9 mouse cellular contexts compared by ENCODE assay signal in genomic region chrX:42557284-42557683, GRCm38 (mm10). TPM values are rescaled to one million over a fixed set of nuclear protein-coding genes. Genes with fewer than 3 reads are reported as not detected.
DNase-seq lines count a peak whose midpoint lies in the region; ATAC-seq and TF ChIP-seq lines count a peak whose summit lies in the region.
"Had no signal": no experiment of that assay in that cellular context is flagged by ENCODE, and none has a peak within 500 bp of the region (broad histone marks: within the 10 kb centered on the region; RNA-seq: fewer than 3 reads in every experiment).

No protein-coding gene starts in this region.

- no peak overlapping the region for H3K4me3 ChIP-seq in liver, adult 2 months (ENCODE audit: insufficient read depth, low read depth, low read length)
- H3K4me3 ChIP-seq in liver, embryonic 11.5 days (ENCODE audit: low read depth, low read length), result no peak overlapping the region
- no peak overlapping the region for H3K4me3 ChIP-seq in midbrain, embryonic 16.5 days (ENCODE audit: low read depth, low read length)

- TF ChIP-seq POLR2A in liver, adult 2 months (IDR thresholded peaks at IDR 0.05; ENCODE audit: extremely low read depth, insufficient read depth, low read length), result no peak

- peak; percentile 52 for TF ChIP-seq CTCF in liver, adult 2 months (IDR thresholded peaks at IDR 0.05; ENCODE audit: low read depth, low read length)
- peak; percentile 84 for TF ChIP-seq CTCF in Patski (IDR thresholded peaks at IDR 0.05)

- no peaks in the 10 kb centered on the region for H3K79me2 ChIP-seq in liver, adult 2 months (ENCODE audit: control insufficient read depth, insufficient read depth, low read length)

- CTCF ChIA-PET in Patski (lab: Charles Lee), result interaction anchor here (1.1 kb wide), 1 partner anchor 13 kb away, joined by 3 read pairs; no protein-coding TSS in a partner anchor

- H3K36me3 ChIP-seq in liver, adult 2 months (ENCODE audit: control insufficient read depth, insufficient read depth, low read length), result no peaks in the 10 kb centered on the region
- H3K36me3 ChIP-seq in liver, embryonic 11.5 days (ENCODE audit: control insufficient read depth, insufficient read depth, low read length), result no peaks in the 10 kb centered on the region
- H3K36me3 ChIP-seq in midbrain, embryonic 16.5 days (ENCODE audit: control insufficient read depth, insufficient read depth, low read length), result no peaks in the 10 kb centered on the region

- H3K9me3 ChIP-seq in liver, embryonic 11.5 days (ENCODE audit: control insufficient read depth, low read length), result no peaks in the 10 kb centered on the region
- no peaks in the 10 kb centered on the region for H3K9me3 ChIP-seq in midbrain, embryonic 16.5 days (replicated peaks; ENCODE audit: control insufficient read depth, low read length, poor library complexity, severe bottlenecking)

- POLR2A ChIA-PET in Patski (lab: Charles Lee), result interaction anchor here (0.6 kb wide), 1 partner anchor 683 kb away, joined by 4 read pairs; no protein-coding TSS in a partner anchor

- in situ Hi-C loops in Patski (cut with MboI; ENCODE audit: low pct_unique_long_range_greater_than_20kb), result no loop called here

- H3K9ac ChIP-seq in liver, adult 2 months (ENCODE audit: low read depth, low read length), result no peak overlapping the region
- no peak overlapping the region for H3K9ac ChIP-seq in liver, embryonic 11.5 days (ENCODE audit: low read depth, low read length)
- no peak overlapping the region for H3K9ac ChIP-seq in midbrain, embryonic 16.5 days (ENCODE audit: low read depth, low read length)

- no peak overlapping the region for H3K27ac ChIP-seq in liver, adult 2 months (replicated peaks; ENCODE audit: insufficient read depth, low read depth, low read length)
- H3K27ac ChIP-seq in liver, embryonic 11.5 days (ENCODE audit: low read depth, low read length), result no peak overlapping the region
- H3K27ac ChIP-seq in midbrain, embryonic 16.5 days (ENCODE audit: low read length), result no peak overlapping the region
- H3K27ac ChIP-seq: macrophage had no signal

- WGBS in liver, adult 2 months, result 16% methylated on average over 7 of the region's 7 CpGs
- WGBS in liver, embryonic 11.5 days, result 25% methylated on average over 7 of the region's 7 CpGs
- WGBS in midbrain, embryonic 16.5 days, result 25% methylated on average over 7 of the region's 7 CpGs

- ATAC-seq in liver, embryonic 11.5 days (replicated peaks; ENCODE audit: low FRiP score), result no peak
- peak; percentile 76 for ATAC-seq in Patski
- ATAC-seq in granulocyte monocyte progenitor cell, adult 5-6 weeks (replicated peaks; ENCODE audit: poor library complexity, severe bottlenecking), result peak; percentile 63
- 0 out of 2 replicates have a peak, but pooled peaks have one; percentile 48 for ATAC-seq in midbrain, embryonic 16.5 days

- peak; percentile 9 for DNase-seq in liver, adult 2 months (ENCODE audit: extremely low read depth, low read depth, low spot score)
- no peak for DNase-seq in liver, embryonic 11.5 days (ENCODE audit: low spot score)
- peak; percentile 1 for DNase-seq in Patski (ENCODE audit: low read depth, low spot score)
- peak; percentile 74 to 76 for DNase-seq in cerebellum, postnatal 10 days
- DNase-seq in left cerebral cortex, adult 18-20 months (ENCODE audit: low spot score in 2 of 2), result peak; percentile 42 to 64
- peak; percentile 63 for DNase-seq in thymus, postnatal 25 days

- no peak overlapping the region for H3K4me2 ChIP-seq in liver, embryonic 11.5 days
- H3K4me2 ChIP-seq in midbrain, embryonic 16.5 days (ENCODE audit: low read length), result no peak overlapping the region

- H3K4me1 ChIP-seq in liver, adult 2 months (ENCODE audit: control insufficient read depth, insufficient read depth, low read length), result no peaks in the 10 kb centered on the region
- no peaks in the 10 kb centered on the region for H3K4me1 ChIP-seq in liver, embryonic 11.5 days (replicated peaks; ENCODE audit: control insufficient read depth, insufficient read depth, low read length)
- no peaks in the 10 kb centered on the region for H3K4me1 ChIP-seq in midbrain, embryonic 16.5 days (ENCODE audit: control insufficient read depth, insufficient read depth, low read length)

- H3K27me3 ChIP-seq in liver, adult 2 months (ENCODE audit: control insufficient read depth, insufficient read depth, low read length), result no peaks in the 10 kb centered on the region
- H3K27me3 ChIP-seq in liver, embryonic 11.5 days (replicated peaks; ENCODE audit: control insufficient read depth, insufficient read depth, low read length), result no peaks in the 10 kb centered on the region
- peaks cover 60% of the 10 kb centered on the region for H3K27me3 ChIP-seq in Patski
- no peaks in the 10 kb centered on the region for H3K27me3 ChIP-seq in midbrain, embryonic 16.5 days (ENCODE audit: control insufficient read depth, insufficient read depth, low read depth, low read length)

RNA-seq across cellular contexts. Expression of gene Sh2d1a, which starts 55.0 kb away (rescaled TPM):
- 0.20 and 0.55 TPM in 2 replicates for total RNA-seq in liver, adult 2 months (2014; rRNA removed)
- 0.20 TPM in 2 replicates for polyA plus RNA-seq in liver, adult 2 months (2012; rRNA removed)
- 0.12 TPM in 1 of 2 replicates, not detected in the other for polyA plus RNA-seq in liver, embryonic 11.5 days (2014; fragmentation: Nextera tagmentation; extraction: Ambion mirVana)
- polyA plus RNA-seq in Patski (2021), result not detected
- total RNA-seq in granulocyte monocyte progenitor cell, adult 5-6 weeks (2014; fragmentation: Nextera tagmentation), result not detected in 2 replicates
- total RNA-seq in granulocyte monocyte progenitor cell, adult 5-6 weeks (2017), result not detected in 2 replicates
- not detected for total RNA-seq in left cerebral cortex, adult 18-20 months (2021)
- 7.3 and 8.2 TPM in 2 replicates for polyA plus RNA-seq in midbrain, embryonic 16.5 days (2015; fragmentation: Nextera tagmentation; extraction: Ambion mirVana)
- polyA plus RNA-seq: macrophage had no signal
